Mouse (Mus musculus) lung, postnatal 0 days (tissue): ENCODE results near the gene Pdgfb.

Experiments
- CTCF ChIP-seq: IDR thresholded peaks from 2 replicates; pipeline ENCODE4 v1.5.1; 2016; ENCODE audit warnings: antibody characterized with exemption, mild to moderate bottlenecking
- EP300 ChIP-seq: IDR thresholded peaks from 2 replicates; pipeline ENCODE4 v1.6.1; 2016; ENCODE audit warnings: antibody characterized with exemption, mild to moderate bottlenecking, control low read depth

DNA sequence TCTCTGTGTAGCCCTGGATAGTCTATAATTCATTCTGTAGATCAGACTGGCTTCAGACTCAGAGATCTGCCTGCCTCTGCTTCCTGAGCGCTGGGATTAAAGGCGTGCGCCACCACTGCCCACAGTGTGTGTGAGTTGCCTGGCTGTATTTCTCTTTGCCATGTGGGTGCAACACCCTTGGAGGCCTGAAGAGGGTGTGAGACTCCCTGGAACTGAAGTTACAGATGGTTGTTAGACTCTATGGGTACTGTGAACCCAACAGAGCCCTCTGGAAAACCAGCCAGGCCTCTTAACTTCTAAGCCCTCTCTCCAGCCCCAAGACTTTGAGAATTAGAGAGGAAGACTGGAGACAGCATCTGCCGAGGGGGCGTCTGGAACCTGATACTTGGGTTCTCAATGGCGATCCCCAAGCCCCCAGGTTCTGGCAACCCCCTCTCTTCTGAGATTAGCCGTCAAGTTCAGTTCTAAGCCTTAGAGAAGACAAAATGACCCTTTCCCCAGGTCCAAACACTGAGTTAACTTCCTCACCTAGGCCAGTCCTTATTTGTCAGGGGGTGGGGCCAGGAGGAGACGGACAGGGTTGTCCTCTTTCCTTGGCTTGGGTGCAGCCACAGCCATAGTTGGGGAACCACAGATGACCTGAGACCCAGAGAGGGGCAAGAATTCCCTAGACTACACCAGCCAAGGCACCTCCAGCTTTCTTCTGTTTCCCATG, 45.7 kb upstream of the Pdgfb start:
- TF ChIP-seq CTCF: no peak; the same call in 1 of the 2 replicates
- TF ChIP-seq EP300: no peak
